Mouse (Mus musculus) 3134 (cell line): ENCODE data around the gene Gm3636.
"Not testable (repeated sequence)": the region's sequence is repeated elsewhere in the genome, so short reads cannot be mapped to it uniquely, and the experiment has no call there.

Experiments
- DNase-seq: peaks from one replicate; pipeline ENCODE4 v3.0.0-alpha.2; 2011; ENCODE audit warnings: low spot score; ENCODE audit not compliant: insufficient read length; ENCODE audit errors: extremely low read depth

Gene Gm3636

DNA sequence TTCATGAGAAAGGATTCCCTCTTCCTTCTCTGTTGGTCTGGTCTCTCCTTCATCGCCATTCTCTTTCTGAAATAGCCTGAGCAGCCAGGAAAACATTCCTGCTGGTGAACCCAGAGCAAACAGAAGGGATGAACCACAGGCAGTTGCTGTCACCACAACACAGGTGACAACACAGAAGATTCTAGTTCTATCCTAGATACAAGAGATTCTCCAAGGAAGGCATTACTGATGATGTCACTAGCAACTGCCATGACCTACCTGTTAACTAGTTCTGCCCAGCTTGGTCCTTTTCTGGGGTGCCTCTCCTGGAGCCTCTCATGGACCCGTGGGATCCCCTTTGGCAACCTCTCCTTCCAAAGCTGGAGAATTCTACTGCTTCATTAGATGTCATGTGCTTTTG, at the start of gene Gm3636:
Gene Gm3636, minus strand, starts transcription at position 101 of the 400 bp plus-strand sequence.
- not testable (repeated sequence) for DNase-seq

DNA sequence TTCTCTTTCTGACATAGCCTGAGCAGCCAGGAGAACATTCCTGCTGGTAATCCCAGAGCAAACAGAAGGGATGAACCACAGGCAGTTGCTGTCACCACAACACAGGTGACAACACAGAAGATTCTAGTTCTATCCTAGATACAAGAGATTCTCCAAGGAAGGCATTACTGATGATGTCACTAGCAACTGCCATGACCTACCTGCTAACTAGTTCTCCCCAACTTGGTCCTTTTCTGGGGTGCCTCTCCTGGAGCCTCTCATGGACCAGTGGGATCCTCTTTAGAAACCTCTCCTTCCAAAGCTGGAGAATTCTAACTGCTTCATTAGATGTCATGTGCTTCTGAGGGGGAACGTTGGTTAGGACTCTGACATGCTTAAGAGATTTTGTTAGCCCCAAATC, 32.2 kb upstream of the Gm3636 start, which contains the start of gene Gm8362:
Gene Gm8362, minus strand, starts transcription at position 101 of the 400 bp plus-strand sequence.
- DNase-seq, result not testable (repeated sequence)

DNA sequence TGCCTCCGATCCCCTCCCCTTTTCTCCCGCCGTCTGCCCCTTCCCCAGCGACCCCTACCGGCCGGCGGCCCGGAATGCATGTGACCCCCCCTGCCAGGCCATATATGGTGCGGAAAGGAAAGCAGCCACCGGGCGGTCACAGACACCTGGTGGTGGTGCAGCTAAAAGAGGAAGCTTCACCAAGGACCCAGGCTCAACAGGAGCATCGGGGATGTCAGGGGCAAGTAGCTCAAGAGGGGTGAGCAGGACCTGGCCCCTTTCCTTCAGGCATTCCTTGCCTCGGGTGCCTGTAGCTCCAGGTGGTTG, 15.1 kb upstream of the Gm3636 start:
- DNase-seq, result not testable (repeated sequence)

DNA sequence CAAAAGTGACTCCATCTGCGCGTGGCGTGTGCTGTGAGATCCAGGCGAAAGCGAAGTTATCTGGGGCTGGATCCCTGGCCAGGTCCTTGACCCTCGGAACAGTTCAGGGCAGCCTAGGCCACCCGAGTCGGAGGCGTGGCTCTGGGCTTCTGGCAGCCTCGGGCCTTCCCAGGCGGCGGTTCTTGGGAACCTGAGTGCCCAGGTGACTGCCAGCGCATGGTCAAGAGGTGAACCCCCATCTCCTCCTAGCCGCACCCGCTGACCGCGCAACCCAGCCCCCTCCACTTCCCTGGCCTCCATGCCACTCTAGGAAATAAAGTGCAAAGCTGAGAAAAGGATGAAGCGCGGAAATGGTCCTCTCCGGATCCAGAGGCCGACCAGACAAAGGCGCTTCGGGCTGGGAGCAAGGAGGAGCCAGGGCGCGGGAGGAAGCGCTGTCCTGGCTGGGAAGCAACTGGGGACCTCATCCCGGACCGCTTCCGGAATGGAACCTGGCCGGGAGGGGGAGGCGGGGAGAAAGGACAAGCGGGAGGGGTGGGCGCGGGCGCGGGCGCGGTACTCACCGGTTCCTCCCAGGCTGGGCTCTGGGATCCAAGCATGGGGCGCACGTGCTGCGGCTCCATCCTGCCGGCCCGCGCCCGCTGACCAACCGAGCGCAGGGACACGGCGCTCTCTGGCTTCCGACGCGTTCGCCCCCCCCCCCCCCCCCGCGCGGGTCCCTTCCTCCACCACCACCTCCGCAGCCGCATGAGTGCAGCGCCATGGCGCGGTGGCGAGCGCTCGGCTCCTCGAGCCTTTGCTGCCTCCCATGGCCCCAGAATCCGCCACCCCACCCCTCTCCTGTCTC, 14.5 kb upstream of the Gm3636 start:
- DNase-seq, result peak; percentile 36

DNA sequence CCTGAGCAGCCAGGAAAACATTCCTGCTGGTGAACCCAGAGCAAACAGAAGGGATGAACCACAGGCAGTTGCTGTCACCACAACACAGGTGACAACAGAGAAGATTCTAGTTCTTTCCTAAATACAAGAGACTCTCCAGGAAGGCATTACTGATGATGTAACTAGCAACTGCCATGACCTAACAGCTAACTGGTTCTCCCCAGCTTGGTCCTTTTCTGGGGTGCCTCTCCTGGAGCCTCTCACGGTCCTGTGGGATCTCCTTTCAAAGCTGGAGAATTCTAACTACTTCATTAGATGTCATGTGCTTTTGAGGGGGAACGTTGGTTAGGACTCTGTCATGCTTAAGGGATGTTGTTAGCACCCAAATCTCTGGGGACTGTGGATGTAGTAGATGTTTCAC, 22.0 kb downstream of the Gm3636 start, which contains the start of gene Gm8050:
Gene Gm8050, minus strand, starts transcription at position 101 of the 400 bp plus-strand sequence.
- DNase-seq, result not testable (repeated sequence)
